Comparison of ENCODE assay signal across 17 mouse cellular contexts in genomic region chr5:25696256-25696655, GRCm38 (mm10). TPM values are rescaled to one million over a fixed set of nuclear protein-coding genes. Genes with fewer than 3 reads are reported as not detected.
A peak's percentile ranks its signal among the peaks of the same experiment; 100 is the strongest.
DNase-seq lines count a peak whose midpoint lies in the region; ATAC-seq and TF ChIP-seq lines count a peak whose summit lies in the region.
"Had no signal": no experiment of that assay in that cellular context is flagged by ENCODE, and none has a peak within 500 bp of the region (broad histone marks: within the 10 kb centered on the region; RNA-seq: fewer than 3 reads in every experiment).

No protein-coding gene starts in this region.

- peaks cover 3% of the 10 kb centered on the region; the same call in 1 of the 2 replicates for H3K36me3 ChIP-seq in stomach, postnatal 0 days (ENCODE audit: control insufficient read depth, insufficient read depth, low read length)

- H3K27ac ChIP-seq in stomach, postnatal 0 days (replicated peaks) = no peak overlapping the region
- H3K27ac ChIP-seq: embryonic facial prominence, embryonic 13.5 days; heart, adult 2 months; heart, embryonic 15.5 days; hindbrain, embryonic 10.5 days; limb, embryonic 15.5 days; neural tube, embryonic 13.5 days had no signal

- TF ChIP-seq CTCF in brain, embryonic 14.5 days (IDR thresholded peaks at IDR 0.05; ENCODE audit: borderline replicate concordance, extremely low read depth, insufficient read depth, insufficient read length) = no peak
- no peak for TF ChIP-seq CTCF in stomach, postnatal 0 days (IDR thresholded peaks at IDR 0.05; ENCODE audit: low read depth)

- no peaks in the 10 kb centered on the region for H3K27me3 ChIP-seq in stomach, postnatal 0 days (ENCODE audit: control insufficient read depth, insufficient read depth, low read length)
- H3K27me3 ChIP-seq: embryonic facial prominence, embryonic 13.5 days; heart, embryonic 15.5 days; limb, embryonic 15.5 days; neural tube, embryonic 13.5 days had no signal

- H3K4me1 ChIP-seq in stomach, postnatal 0 days (replicated peaks; ENCODE audit: control insufficient read depth, insufficient read depth) = no peaks in the 10 kb centered on the region
- H3K4me1 ChIP-seq: embryonic facial prominence, embryonic 13.5 days; heart, embryonic 15.5 days; hindbrain, embryonic 10.5 days; limb, embryonic 15.5 days; neural tube, embryonic 13.5 days had no signal

- no peak overlapping the region for H3K9ac ChIP-seq in stomach, postnatal 0 days (ENCODE audit: low read length)
- H3K9ac ChIP-seq: embryonic facial prominence, embryonic 13.5 days; heart, embryonic 15.5 days; limb, embryonic 15.5 days; neural tube, embryonic 13.5 days had no signal

- no peak for ATAC-seq in cerebellum, adult (ENCODE audit: insufficient number of reproducible peaks, low FRiP score, low TSS enrichment)
- ATAC-seq in stomach, postnatal 0 days (ENCODE audit: low FRiP score, low TSS enrichment) = no peak
- ATAC-seq: inflammation-experienced regulatory T-cells, adult 6 months had no signal

- intact Hi-C loops in heart, postnatal 25 days (cut with DNase I) = no loop called here

- H3K9me3 ChIP-seq in stomach, postnatal 0 days (ENCODE audit: control insufficient read depth, low read length) = no peaks in the 10 kb centered on the region
- H3K9me3 ChIP-seq: heart, embryonic 15.5 days; hindbrain, embryonic 10.5 days; limb, embryonic 15.5 days; neural tube, embryonic 13.5 days had no signal

- H3K4me3 ChIP-seq in stomach, postnatal 0 days (ENCODE audit: low read depth, low read length) = no peak overlapping the region
- H3K4me3 ChIP-seq: embryonic facial prominence, embryonic 13.5 days; heart, adult 2 months; heart, embryonic 15.5 days; hindbrain, embryonic 10.5 days; limb, embryonic 15.5 days; neural tube, embryonic 13.5 days had no signal

- H3K4me2 ChIP-seq in stomach, postnatal 0 days (replicated peaks; ENCODE audit: low read depth) = no peak overlapping the region
- H3K4me2 ChIP-seq: embryonic facial prominence, embryonic 13.5 days; heart, embryonic 15.5 days; limb, embryonic 15.5 days; neural tube, embryonic 13.5 days had no signal

- peak; percentile 6 for DNase-seq in cerebellum, adult 11 months
- DNase-seq in heart, adult 11 months = peak; percentile 82
- DNase-seq in heart, postnatal 25 days (ENCODE audit: low spot score) = no peak
- peak; percentile 17 for DNase-seq in Muller cell, postnatal 12 days (ENCODE audit: inconsistent ontology term)
- peak; percentile 67 for DNase-seq in brain, embryonic 14.5 days (ENCODE audit: low read depth)
- DNase-seq in stomach, postnatal 0 days (ENCODE audit: low spot score) = no peak
- no peak for DNase-seq in spleen, adult 12 weeks (ENCODE audit: low spot score)
- DNase-seq: heart, adult 2 months; kidney, postnatal 4 days; thymus, adult 2 months had no signal

- no peak for TF ChIP-seq EP300 in stomach, postnatal 0 days (optimal IDR thresholded peaks at IDR 0.05)

- WGBS in stomach, postnatal 0 days = 84% methylated on average over 7 of the region's 7 CpGs

- TF ChIP-seq POLR2A in brain, embryonic 14.5 days (IDR thresholded peaks at IDR 0.05; ENCODE audit: borderline replicate concordance, extremely low read depth, insufficient read depth, insufficient read length, poor library complexity, severe bottlenecking) = no peak

RNA-seq across cellular contexts. Expression of gene Xrcc2, which starts 9.4 kb away (rescaled TPM):
- 1 to 10 TPM; 4.9 to 5.5 TPM for total RNA-seq in heart, postnatal 25 days (2021)
- 7.9 and 12.0 TPM in 2 replicates for polyA plus RNA-seq in brain, embryonic 14.5 days (2012; rRNA removed)
- polyA plus RNA-seq in stomach, postnatal 0 days (2015; fragmentation: Nextera tagmentation; extraction: Ambion mirVana) = 2.1 and 2.3 TPM in 2 replicates

Comparison
In these comparisons a context has a peak if more than half of its experiments do, and no peak if none do; other contexts are left out.
1. DNase-seq: peak in cerebellum, adult 11 months (single experiment), heart, adult 11 months (single experiment), Muller cell, postnatal 12 days (single experiment) and brain, embryonic 14.5 days (single experiment); none in heart, postnatal 25 days (single experiment), stomach, postnatal 0 days (single experiment) and spleen, adult 12 weeks (single experiment).